Mouse (Mus musculus): ENCODE results near the gene Zbed3.

DNA sequence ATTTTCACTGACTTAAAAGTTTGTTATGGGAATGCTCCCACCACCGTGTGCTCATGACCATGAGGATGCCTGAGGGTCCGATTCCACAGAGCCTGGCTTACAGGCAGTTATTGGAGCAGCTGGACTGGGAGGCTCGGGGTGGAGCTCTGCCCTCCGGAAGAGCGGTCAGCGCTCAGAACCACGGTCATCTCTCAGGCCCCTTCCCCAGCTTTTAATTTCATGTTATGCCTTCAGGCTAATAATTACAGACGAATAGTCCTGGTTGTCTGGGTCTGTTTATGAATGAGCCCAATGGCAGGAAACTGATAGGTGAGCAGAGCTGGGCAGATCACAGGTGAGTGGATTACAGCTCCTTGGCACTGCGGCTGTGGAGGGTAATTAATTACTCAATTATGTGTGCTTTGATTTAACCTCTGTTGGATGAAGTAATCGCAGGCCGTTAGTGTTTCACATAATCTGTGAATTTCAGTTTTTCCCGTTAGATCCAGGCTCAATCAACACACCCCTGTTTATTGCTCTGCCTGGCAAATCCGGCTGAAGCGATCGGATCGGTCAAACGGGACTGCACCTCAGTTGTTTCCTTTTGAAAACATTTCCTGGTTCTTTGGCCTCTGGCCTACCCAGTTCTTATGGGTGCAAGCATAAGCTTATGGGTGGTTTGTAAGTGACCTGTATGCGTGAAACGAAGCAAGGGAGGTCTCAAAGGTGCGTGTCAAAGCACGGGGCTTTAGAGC, 3.4 kb downstream of the Zbed3 start:
- TF ChIP-seq CTCF (IDR thresholded peaks at IDR 0.05; ENCODE audit: insufficient read depth, low read depth, low read length), result no peak
- no peak for TF ChIP-seq POLR2A (IDR thresholded peaks at IDR 0.05; ENCODE audit: insufficient read depth, low read depth, low read length)

Data from olfactory bulb, adult 2 months (tissue).